Mouse (Mus musculus): ENCODE results near the gene Nfix. TPM values are rescaled to one million over a fixed set of nuclear protein-coding genes. Genes with fewer than 3 reads are reported as not detected.

Nfix gene
- polyA plus RNA-seq, 1 experiment from 2014 or later: 28.7 TPM

DNA sequence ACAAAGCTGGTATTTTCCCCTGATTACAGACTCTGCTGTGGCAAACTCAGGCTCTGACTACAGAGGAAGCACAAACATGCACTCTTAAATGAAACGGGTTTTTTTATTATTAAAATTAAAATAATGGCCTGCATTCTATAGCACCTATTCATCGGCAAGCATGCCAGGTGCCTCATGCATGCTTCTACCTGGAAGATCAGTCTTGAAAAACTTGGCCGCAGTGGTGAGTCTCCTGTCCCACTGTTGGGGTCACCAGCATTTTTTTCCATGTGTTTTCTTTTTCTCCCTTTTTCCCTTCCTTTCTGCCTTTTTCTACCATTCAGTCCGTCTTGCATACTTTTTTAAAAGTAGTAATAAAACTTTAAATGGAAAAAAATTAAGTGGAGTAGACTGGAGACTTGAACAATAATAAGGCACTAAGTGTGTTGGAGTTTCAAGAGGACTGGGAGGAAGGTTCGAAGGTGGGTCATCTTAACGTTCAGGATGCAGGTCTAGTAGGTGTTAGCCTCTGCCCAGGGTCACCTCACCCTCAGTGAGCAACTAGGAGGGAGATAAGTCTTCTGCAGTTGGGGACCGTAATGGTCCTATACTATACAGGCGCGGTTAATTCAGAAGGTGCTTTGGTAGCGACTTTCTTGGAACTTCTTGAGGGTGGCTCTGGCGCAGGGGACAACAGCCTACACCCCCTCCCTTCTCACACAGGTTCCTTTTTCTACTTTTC lies 16.8 kb downstream of the Nfix start:
- WGBS: 39% methylated on average over 11 of the region's 11 CpGs
- H3K4me3 ChIP-seq (replicated peaks): no peak overlapping the region
- no peak overlapping the region for H3K27ac ChIP-seq
- no peak for ATAC-seq (ENCODE audit: insufficient read depth, low FRiP score, low read depth)
- no peak overlapping the region for H3K4me2 ChIP-seq
- H3K9ac ChIP-seq: no peak overlapping the region
- H3K27me3 ChIP-seq (replicated peaks): peaks cover 81% of the 10 kb centered on the region
- H3K4me1 ChIP-seq: peaks cover 49% of the 10 kb centered on the region
- H3K9me3 ChIP-seq: no peaks in the 10 kb centered on the region
- H3K36me3 ChIP-seq: no peaks in the 10 kb centered on the region

DNA sequence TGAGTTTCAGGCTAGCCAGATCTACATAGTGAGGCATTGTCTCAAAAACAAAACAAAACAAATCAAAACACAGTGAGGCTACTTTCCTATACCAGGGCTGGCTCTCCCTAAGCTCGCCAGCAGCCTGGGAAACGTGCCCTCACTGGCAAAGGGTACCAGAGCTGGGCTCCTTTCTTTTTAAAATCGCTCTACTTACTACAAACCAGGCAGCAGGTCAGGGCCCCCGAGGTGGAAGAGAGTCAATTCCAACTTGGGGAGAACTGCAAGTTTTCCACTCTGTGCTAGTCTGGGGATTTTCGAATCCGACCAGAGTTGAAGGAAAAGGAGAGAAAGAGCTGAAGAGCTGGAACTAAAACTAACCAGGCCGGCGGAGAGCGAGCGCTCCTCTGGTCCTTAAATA lies 17.5 kb downstream of the Nfix start:
- H3K27ac ChIP-seq: no peak overlapping the region
- no peak overlapping the region for H3K4me3 ChIP-seq (replicated peaks)
- no peak for ATAC-seq (ENCODE audit: insufficient read depth, low FRiP score, low read depth)
- H3K4me2 ChIP-seq: no peak overlapping the region
- H3K36me3 ChIP-seq: no peaks in the 10 kb centered on the region
- no peak overlapping the region for H3K9ac ChIP-seq
- 53% methylated on average over 10 of the region's 10 CpGs for WGBS
- H3K9me3 ChIP-seq: no peaks in the 10 kb centered on the region
- H3K4me1 ChIP-seq: peaks cover 45% of the 10 kb centered on the region
- H3K27me3 ChIP-seq (replicated peaks): peaks cover 79% of the 10 kb centered on the region

DNA sequence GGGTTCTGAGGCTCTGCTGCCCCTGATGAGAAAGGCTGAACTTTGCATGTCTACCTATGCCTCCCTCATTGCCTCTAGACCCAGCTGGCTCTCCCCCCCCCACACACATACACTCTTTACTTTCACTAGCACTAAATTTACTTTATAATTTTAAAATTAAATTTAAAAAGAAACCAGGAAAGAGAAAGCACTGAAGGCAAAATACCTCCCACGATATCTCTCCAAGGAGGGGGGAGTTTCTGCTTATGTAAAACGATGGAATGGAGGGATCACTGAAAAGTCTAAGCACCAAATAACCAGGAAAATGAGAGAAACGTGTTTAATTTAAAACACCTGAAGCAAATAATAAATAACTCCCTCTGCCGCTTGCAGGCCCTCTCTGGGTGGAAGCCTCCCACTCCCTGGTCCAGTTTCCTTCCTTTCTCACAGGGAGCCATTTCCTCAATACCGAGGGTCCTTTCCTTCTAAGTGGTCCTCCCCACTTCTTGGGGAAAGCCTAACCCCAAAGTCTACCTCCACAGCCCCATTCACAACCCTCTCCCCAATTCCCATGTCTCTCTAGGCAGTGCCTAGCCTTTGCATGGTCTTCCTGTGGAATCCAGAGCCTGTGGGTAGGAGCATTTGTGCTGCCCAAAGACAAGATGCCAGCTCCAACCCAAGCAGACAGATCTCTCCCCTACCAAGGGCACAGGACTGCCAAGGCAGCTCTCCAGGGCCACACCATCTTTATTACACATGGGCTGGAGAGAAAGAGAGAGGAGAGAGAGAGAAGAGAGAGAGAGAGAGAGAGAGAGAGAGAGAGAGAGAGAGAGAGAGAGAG lies 18.2 kb downstream of the Nfix start:
- Histone ChIP-seq H3K4me3 (replicated peaks) (no peak overlapping the region), H3K36me3 (no peaks in the 10 kb centered on the region), H3K4me2 (no peak overlapping the region), H3K4me1 (peaks cover 43% of the 10 kb centered on the region), H3K27ac (no peak overlapping the region), H3K27me3 (replicated peaks) (peaks cover 72% of the 10 kb centered on the region), H3K9me3 (no peaks in the 10 kb centered on the region), H3K9ac (no peak overlapping the region)
- no peak for ATAC-seq (ENCODE audit: insufficient read depth, low FRiP score, low read depth)
- 42% methylated on average over 5 of the region's 5 CpGs for WGBS

DNA sequence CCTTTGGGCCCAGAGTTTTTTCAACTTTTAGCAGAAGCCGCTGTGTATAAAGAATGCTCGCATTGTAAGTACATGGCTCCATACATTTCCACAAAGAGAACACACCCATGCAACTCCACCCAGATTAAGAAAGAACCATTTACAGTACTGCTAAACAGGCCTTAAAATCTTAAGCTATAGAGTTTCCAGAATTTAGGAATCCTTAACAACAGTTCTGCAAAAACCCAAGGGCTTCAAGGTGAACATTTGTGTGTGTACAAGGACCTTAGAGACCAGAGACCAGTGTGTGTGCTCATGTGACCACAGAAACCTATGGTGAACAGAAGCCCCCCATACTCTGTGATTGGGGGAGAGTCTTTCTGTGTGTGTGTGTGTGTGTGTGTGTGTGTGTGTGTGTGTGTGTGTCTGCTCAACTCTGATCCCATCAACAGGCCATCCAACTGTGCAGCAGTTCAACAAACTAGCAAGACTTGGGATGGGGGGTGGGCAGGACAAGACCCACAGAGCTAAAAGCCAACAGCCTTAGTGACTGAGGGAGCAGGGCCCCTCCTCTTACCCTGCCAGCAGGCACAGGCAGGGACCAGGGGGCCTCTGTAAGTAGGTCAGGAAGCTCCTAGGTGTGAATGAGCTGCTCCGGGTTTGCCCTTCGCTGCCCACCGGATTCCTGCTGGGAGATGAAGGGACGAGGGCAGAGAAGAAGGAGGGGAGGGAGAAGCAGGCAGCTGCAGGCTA lies 19.0 kb downstream of the Nfix start:
- Histone ChIP-seq H3K27me3 (replicated peaks) (peaks cover 64% of the 10 kb centered on the region), H3K36me3 (no peaks in the 10 kb centered on the region), H3K27ac (no peak overlapping the region), H3K4me2 (no peak overlapping the region), H3K4me3 (replicated peaks) (no peak overlapping the region), H3K9me3 (no peaks in the 10 kb centered on the region), H3K9ac (no peak overlapping the region), H3K4me1 (peaks cover 35% of the 10 kb centered on the region)
- ATAC-seq (ENCODE audit: insufficient read depth, low FRiP score, low read depth): no peak
- WGBS: 64% methylated on average over 6 of the region's 6 CpGs

DNA sequence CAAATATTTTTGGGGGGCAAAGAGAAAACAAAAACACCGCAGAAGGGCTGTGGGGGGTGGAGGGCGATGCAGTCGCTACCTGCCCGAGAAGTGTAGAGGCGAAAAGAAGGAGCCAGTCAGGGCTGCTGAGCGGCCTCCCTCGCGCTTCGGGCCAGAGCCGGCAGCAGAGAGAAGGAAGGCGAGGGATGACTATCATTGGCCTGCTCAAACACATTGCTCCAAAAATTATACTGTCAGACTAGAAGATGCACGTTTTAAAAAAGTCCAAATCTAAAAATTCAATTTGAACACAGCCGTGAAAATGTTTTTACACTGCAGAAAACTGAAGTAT lies 20.0 kb downstream of the Nfix start:
- WGBS: 51% methylated on average over 13 of the region's 13 CpGs
- Histone ChIP-seq H3K4me2 (no peak overlapping the region), H3K36me3 (no peaks in the 10 kb centered on the region), H3K9ac (no peak overlapping the region), H3K27me3 (replicated peaks) (peaks cover 64% of the 10 kb centered on the region), H3K4me3 (replicated peaks) (no peak overlapping the region), H3K9me3 (no peaks in the 10 kb centered on the region), H3K4me1 (peaks cover 36% of the 10 kb centered on the region), H3K27ac (no peak overlapping the region)
- no peak for ATAC-seq (ENCODE audit: insufficient read depth, low FRiP score, low read depth)

DNA sequence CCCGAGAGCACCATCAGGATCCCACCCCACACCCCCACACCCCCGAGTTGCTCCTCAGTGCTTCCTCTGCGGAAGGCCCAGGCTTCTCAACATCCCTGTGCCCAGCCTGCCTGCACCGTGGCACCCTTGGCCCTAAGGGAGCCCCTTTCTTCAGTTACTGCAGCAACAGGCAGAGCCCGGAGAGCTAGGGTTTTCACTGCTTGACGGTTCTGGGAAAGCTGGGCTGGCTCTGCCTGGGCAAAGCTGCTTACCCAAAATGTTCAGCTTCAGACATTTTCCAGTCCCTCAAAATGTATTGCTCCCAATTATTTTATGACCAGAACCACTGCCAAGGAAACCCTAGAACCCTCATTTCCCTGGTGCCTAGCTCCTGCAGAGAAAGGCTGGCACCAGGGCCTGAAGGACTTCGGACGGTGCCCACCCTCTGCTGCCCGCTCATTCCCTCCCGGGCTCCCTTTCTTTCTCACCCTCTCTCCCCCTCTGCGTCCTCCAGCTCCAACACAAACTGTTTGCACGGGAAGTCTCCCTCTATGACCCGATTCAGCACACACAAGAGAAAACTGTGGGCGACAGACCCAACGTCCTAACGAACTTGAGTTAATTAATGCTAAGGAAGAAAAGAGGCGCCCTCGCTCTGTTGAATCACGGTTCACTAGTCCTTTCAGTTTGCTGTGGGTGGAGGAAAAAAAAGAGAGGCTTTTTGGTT lies 20.5 kb downstream of the Nfix start:
- H3K4me3 ChIP-seq (replicated peaks): no peak overlapping the region
- H3K9ac ChIP-seq: no peak overlapping the region
- peaks cover 34% of the 10 kb centered on the region for H3K4me1 ChIP-seq
- WGBS: 40% methylated on average over 19 of the region's 19 CpGs
- no peaks in the 10 kb centered on the region for H3K9me3 ChIP-seq
- ATAC-seq (ENCODE audit: insufficient read depth, low FRiP score, low read depth): no peak
- no peaks in the 10 kb centered on the region for H3K36me3 ChIP-seq
- H3K27me3 ChIP-seq (replicated peaks): peaks cover 61% of the 10 kb centered on the region
- H3K4me2 ChIP-seq: no peak overlapping the region
- no peak overlapping the region for H3K27ac ChIP-seq

DNA sequence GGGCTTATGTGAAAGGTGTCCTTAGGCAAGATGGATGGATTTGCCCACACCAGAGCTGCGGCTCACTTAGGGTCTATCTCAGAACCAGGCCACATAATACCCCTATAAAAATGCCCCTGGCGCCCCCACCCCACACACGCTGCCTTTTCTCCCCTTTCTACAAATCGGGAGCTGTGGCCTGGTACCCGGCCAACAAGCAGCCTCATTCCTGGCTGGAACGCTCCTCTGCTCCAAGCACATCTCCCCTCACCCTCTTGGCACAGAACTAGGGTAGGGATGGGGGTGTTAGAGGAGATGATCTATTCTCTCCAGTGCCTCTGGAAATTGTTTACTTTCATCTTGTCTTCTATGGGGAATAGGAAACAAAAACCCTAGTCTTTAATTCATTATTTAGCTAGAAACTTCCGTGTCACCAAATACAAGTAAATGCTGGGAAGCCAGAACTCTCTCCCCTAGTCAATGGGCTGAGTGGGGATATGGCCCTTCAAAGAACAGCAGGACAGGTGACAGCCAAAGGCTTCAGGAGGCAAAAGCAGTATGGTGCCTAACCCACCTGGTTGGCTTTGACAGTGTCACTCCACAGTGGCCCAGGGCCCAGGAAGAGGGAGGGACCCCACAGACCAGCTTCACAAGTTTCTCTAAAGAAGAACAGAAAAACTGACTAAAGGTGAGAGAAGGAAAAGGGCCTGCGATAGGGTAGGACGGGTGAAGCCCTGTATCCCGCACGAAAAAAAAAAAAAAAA lies 21.3 kb downstream of the Nfix start:
- ATAC-seq (ENCODE audit: insufficient read depth, low FRiP score, low read depth): no peak
- peaks cover 53% of the 10 kb centered on the region for H3K27me3 ChIP-seq (replicated peaks)
- H3K4me2 ChIP-seq: no peak overlapping the region
- no peak overlapping the region for H3K4me3 ChIP-seq (replicated peaks)
- no peaks in the 10 kb centered on the region for H3K9me3 ChIP-seq
- WGBS: 41% methylated on average over 11 of the region's 11 CpGs
- peaks cover 28% of the 10 kb centered on the region for H3K4me1 ChIP-seq
- H3K27ac ChIP-seq: no peak overlapping the region
- no peak overlapping the region for H3K9ac ChIP-seq
- no peaks in the 10 kb centered on the region for H3K36me3 ChIP-seq

DNA sequence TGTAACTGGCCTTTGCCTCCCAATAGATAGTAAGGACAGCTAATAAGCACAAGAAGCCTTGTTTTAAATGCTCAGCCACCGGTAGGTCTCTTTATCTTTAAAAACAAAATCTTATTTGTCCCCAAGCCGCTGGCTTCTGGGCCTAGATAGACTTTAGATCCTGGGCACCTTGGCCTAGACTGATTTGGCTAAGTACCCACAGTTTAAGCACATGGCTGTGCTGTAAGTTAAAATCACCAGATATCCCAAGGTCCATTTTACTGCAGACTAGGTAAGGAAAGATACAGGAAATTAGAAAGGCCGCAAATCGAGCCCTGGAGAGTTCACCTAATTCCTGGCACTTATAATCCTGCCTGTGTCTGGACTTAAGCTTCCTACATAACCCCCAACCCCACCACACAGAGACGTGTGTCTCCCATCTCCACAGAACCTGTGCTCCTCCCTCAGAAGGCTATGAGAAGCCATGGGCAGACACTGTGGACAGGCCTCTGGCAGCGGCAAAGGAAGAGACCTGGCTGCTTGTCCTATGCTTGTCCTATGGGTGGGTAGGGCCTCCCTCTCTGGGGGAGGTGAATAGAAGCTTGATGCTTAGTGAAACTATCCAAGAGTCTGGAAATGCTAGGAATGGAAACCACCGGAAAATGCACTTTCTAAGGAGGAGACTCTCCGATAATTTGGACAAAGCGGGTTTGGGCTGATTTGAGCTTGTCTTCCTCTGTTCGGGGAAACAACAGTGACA lies 22.1 kb downstream of the Nfix start:
- Histone ChIP-seq H3K4me2 (no peak overlapping the region), H3K9ac (no peak overlapping the region), H3K27me3 (replicated peaks) (peaks cover 48% of the 10 kb centered on the region), H3K4me3 (replicated peaks) (no peak overlapping the region), H3K4me1 (peaks cover 31% of the 10 kb centered on the region), H3K27ac (no peak overlapping the region), H3K9me3 (no peaks in the 10 kb centered on the region), H3K36me3 (no peaks in the 10 kb centered on the region)
- 65% methylated on average over 10 of the region's 10 CpGs for WGBS
- ATAC-seq (ENCODE audit: insufficient read depth, low FRiP score, low read depth): no peak

DNA sequence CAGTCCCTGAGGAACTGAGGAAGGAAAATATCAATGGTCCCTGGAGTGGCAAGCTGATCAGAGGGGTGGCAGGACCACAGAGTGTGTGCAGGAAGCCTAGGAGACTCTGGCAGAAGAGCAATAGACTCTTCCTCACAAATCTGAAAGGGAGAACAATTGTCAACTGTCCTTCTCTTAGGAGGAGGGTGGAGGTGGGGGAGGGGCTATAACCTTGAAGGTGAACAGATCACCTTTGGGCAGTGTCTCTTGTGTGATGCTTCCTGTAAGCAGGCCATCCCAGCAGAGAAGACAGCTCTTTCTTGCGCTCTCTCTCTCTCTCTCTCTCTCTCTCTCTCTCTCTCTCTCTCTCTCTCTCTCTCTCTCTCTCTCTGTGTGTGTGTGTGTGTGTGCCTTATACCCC lies 23.6 kb downstream of the Nfix start:
- H3K4me1 ChIP-seq: peaks cover 44% of the 10 kb centered on the region
- no peak overlapping the region for H3K4me2 ChIP-seq
- no peak overlapping the region for H3K27ac ChIP-seq
- no peaks in the 10 kb centered on the region for H3K36me3 ChIP-seq
- no peak overlapping the region for H3K4me3 ChIP-seq (replicated peaks)
- WGBS: no CpG with 5 or more reads among the region's 1 CpGs
- peaks cover 40% of the 10 kb centered on the region for H3K27me3 ChIP-seq (replicated peaks)
- ATAC-seq (ENCODE audit: insufficient read depth, low FRiP score, low read depth): no peak
- no peak overlapping the region for H3K9ac ChIP-seq
- no peaks in the 10 kb centered on the region for H3K9me3 ChIP-seq

DNA sequence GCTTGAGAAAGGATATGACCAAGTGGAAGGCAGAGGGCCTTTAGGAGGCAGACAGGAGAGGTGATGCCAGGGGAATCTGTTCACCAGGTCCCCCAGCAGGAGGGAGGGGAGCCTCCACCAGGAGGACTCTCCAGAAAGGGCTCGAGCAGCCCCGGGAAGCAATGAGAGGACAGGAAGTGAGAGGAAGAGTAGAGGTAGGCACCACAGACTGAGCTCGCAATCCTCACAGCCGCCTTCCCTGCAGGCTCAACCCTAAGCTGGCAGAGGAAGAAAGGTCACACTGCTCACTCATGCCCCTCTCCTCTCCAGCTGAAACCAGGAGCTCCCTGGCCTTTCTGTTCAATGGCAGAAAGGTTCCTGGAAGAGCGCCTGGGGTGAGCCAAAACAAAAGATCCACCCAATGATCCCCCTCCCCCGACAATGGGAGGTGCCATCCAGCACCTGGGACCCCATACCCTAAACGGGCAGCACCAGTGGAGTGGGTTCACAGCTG lies 24.5 kb downstream of the Nfix start:
- 29% methylated on average over 7 of the region's 7 CpGs for WGBS
- no peak overlapping the region for H3K4me3 ChIP-seq (replicated peaks)
- peaks cover 4% of the 10 kb centered on the region; the same call in 1 of the 2 replicates for H3K36me3 ChIP-seq
- H3K4me2 ChIP-seq: peak overlapping the region; percentile 49
- no peak overlapping the region for H3K9ac ChIP-seq
- H3K27me3 ChIP-seq (replicated peaks): peaks cover 40% of the 10 kb centered on the region
- no peak for ATAC-seq (ENCODE audit: insufficient read depth, low FRiP score, low read depth)
- peak overlapping the region; percentile 90 for H3K27ac ChIP-seq
- peaks cover 52% of the 10 kb centered on the region for H3K4me1 ChIP-seq
- no peaks in the 10 kb centered on the region for H3K9me3 ChIP-seq
